Mouse (Mus musculus) spleen, postnatal 14 days (tissue): ENCODE data around the gene Mettl8.

Source experiments
- DNase-seq, 2 experiments: peaks; one replicate each; pipeline ENCODE4 v3.0.0; 2021 to 2022; ENCODE audit warnings: low spot score in 2 of 2

Mettl8 gene

DNA sequence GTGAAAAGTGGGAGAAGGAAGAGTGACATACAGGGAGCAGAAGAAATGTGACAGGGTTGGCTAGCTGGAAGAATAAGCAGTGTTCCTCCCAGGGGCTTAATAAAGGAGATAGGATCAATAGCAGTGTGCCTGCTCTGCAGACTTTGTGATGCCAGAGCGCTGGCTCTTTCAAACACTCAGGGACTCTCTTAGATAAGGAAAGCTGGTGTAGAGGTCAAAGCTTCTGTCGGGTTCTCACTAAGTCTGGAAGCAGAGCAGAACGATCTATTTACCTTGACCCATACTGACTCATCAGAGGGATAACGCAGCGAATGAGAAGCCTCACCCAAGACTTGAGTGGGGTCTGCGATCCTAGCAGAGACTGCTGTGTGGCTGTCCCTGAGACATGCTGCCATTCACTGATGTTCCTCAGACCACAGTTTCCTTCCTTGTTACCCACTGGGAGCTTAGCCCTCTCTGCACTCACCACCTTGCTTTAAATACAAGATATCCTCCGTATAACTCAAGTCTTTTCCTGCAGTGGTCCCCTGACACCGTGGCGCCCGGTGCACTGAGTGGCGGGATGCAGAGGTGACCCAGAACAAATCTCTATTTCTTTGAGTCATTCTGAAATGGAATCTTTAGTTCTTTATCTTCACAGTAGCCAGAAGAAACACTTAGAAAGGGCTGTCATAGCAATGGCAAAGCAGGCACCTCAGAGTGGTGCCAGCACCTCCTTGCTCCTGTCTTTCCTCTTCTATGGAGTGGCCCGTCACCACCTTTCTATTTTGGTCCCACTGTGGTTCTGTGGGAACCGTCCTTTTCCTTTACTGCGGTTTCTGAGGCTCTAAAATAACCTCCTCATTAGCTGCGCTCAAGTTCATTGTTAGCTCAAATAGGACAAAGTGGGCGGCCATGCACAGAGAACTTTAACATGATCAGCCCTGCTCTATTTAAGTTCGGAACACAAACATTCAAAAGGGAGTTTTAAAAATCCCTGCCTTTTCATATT, 65.9 kb downstream of the Mettl8 start:
- DNase-seq, result no peak

DNA sequence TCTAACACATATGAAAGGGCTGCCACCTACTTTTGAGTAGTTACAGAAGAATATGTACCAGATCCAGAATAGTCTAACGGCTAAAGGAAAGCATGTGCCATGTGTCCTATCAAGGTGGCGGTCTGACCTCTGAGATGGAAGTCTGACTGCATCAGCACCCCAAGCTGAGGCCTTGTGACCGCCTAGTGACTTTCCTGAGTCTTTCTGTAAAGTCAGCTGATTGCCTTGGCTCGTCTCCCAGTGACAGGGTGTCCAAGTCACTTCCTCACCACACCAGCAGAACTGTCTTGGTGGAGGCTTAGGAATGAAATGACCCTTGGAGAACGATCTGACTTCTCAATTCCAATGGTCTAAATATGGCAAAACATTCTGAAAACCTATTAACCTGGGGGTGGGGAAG, 77.1 kb downstream of the Mettl8 start:
- no peak for DNase-seq

DNA sequence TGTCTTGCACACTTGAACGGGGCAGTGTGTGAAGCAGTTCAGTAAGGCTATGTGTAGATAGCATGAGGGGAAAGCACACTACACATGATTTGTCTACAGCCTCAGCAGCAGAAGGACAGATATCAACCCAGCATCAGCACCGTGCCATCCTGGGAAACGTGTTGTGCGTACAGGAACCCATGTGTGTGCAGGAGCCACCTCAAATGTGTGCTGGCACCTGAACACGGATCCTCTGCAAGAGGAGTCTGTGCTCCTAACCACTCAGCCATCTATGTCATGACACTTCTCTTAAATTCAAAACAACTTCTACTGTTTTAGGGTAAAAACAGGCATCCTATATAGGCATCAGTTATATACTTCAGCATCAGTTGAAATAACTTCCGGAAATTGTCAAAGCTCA, 80.6 kb downstream of the Mettl8 start:
- DNase-seq, result no peak

DNA sequence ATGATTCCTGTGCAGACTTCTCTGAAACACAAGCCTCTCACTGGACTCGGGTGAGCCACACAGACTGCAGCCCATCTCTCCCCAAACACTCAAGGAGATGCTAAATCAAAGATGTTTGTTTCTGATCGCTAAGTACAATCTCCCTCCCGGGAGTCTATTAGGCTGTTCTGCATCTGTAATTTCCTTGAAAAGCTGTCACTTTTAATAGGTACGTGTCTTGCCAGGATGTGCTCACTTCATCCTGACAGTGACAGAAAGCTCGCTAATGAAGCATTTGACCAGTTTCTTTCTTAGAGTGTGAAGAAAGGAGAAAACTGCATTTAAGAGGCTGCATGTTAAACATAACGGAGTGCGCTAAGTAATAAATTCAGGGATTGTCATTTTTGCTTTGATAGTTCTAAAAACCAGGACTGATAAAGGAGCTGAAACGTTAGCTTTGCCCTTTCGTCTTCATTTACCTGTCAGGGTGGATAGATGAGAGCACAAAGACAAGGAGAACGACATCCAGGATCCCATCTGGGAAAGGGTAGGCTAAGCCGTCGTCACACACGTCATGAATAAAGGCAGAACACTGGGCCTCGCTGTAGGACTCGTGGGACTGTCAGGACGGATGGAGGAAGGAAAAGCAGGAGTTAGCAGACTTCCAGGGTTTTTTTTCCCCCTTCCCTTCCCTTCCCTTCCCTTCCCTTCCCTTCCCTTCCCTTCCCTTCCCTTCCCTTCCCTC, 82.4 kb downstream of the Mettl8 start:
- no peak for DNase-seq

DNA sequence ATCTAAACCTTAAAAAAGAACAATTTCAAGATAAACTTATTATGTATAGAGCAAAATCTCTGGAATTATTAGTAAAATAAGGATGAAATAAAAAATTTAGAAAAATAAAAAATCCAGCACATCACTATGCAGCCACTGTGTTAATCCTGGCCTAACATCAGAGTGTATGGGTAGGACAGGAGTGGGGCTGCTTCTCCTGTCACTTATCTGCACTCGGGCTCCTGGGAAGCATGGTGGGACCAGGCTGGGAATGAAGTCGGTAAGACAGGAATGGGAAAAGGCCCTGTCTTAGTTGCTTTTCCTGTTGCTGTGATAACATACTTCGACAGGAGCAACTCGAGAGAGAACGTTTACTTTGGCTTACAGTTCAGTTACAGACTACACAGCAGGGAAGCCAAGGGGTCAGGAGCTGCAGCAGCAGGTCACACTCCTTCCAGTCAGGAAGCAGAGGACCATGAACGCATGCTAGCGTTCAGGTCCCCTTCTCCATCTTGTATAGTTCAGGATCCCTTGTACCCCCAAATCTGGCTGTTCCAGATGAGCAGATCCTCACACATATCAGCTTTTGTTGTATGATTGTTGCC, 85.1 kb downstream of the Mettl8 start:
- no peak for DNase-seq

DNA sequence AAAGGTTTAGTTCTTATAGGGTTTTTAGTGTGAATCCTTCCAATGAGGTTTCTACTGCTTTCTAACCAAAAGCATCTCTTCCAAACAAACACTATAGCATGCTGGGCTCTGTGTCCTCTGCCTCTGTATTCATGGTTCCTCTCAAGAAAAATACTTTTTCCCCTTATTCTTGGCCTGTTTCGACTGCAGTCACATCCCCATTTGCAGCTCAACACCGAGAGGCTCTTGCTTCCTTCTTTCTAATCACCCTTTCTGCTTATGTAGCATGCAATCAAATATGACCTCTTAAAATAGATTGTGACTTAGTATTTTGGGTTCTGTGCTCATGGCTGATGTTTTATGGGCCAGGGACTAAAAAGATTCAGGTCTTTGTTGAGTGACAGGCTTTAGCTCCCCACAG, 87.1 kb downstream of the Mettl8 start:
- no peak for DNase-seq

DNA sequence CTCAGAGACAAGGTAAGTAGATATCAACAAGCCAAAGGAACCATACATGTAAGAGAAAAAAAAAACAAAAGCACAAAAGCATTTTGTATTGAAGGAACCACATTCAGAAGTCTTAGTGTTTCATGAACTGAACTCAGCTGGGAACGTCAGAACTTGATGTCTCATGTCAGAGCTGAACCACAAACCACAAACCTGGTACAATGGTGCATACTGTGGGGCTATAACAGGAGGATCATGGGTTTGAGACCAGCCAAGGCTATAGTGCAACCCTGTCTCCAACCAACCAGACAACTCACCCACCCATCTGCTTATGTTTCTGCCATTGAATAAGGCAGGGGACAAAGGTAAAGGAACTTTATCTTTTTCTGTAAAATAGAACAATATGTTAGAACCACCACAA, 88.2 kb downstream of the Mettl8 start:
- no peak for DNase-seq

DNA sequence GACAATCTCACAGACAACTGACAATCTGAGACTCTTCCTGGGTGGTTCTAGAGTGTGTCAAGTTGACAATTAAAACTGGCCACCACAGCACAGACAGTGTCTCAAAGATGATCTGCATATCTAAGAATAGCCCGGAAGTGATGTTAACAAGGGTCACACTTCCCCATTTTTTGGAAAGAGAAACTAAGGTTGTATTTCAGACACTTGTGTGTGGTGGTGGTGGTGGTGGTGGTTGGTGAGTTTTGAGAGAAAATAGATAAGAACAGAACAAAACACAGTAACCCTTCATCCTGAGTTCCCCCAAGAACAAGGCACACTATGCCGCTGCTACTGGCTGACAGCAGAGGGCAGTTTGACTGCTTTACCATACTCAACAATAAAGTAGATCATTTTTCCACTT, 90.6 kb downstream of the Mettl8 start:
- DNase-seq, result peak in 1 of 2 experiments; percentile 18

DNA sequence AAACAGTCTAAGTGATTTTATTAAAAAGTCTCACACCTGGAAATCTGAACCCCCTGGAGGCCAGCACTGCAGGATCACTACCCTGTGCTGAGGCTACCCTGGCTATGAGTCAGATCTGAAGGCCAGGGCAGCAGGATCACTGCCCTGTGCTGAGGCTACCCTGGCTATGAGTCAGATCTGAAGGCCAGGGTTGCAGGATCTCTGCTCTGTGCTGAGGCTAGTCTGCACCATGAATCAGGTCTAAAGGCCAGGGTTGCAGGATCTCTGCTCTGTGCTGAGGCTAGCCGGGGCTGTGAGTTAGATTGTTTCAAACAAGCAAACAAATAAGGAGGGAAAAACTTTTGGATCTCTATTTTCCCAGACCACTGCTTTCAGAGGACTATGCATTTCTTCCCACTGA, 92.5 kb downstream of the Mettl8 start:
- DNase-seq, result no peak

DNA sequence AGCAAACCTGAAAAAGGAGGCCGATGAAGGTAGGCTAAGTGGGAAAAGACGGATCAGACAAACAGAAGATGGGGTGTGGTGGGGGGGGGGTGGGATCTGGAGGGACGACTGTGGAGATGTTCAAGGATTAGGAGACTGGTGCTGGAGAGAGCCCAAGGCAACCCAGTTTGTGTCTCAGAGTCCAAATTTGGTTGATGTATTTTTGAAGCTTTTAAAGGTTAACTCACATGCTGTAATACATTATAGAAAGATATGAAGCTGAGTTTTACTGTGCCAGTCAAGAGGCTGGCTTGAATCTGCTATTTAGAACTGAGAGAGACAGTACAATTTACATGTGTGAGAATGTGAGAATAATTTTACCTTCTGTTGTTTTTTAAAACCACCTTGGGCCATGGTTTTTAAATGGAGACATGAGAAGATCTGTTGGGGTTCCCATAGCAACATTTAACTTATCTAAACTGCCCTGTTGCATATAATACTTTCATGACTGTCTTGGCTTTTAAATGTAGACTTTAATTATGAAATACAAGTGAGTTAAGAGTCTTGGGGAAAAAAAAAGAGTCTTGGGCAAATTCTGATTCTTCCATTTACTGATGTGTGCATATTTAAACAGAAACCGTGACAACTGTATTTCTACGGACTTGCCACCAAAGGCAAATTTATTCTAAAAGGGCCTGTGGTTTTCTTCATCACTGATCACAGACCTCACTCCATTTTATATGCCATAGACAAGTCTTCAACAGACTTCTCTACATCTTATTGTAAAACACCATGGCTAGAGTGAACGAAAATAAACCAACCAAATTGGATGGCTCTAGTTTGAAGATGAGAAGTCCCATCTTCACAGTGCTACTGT, 94.1 kb downstream of the Mettl8 start:
- DNase-seq, result no peak

DNA sequence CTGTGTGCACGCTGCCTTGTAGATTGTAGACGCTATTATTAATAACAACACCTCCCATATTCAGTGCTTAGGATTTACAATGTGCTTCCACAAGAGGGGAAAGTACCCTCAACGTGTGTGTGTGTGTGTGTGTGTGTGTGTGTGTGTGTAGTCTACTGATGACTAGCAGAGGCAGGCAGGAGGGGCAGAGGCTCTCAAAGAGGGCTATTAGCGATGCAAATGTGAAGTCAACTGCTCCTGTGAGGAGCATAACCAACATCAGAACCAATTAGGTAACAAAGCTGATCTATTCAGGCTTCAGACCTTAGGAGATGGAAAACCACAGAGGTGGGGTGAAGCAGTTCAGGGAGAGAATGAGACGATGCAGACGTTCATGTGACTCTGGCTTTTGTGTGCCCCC, 95.3 kb downstream of the Mettl8 start:
- DNase-seq, result no peak

DNA sequence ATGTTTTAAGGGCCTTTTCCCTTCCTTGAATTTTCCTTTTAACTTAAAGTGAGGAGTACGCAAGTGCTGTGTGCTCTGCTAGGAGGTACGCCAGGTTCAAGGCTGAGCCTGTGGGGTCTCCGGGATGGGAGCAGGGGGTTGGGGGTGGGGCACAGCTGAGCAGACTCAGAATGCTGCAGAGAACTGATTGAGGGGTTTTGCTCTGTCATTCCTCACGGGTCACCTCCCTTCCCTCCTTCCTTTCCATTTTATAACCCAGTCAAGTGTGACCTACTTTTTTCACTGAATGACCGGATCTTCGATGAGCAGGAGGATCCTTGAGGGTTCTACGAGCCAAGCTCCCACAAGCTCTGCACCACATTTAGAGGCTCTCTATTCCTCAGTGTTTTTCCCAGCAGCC, 96.0 kb downstream of the Mettl8 start:
- DNase-seq, result no peak

DNA sequence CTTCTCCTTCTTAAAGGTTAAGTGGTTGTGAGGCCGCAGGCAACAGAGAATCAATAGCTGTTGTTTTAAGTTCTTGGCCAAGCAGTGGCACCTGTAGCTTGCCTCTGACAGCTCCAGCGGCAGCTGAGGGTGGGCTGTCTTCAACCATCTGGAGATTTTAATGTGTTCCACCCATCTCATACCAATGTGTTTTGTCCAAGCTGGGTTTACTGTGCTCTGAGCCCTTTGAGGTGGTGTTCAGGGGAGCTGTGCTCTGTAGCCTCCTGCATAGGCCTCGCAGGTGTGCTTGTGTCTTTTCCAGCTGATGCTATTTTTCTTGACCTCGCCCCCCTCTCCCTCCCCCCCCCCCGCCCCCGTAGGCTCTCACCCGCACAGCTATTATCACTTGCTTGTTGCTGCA, 96.8 kb downstream of the Mettl8 start:
- no peak for DNase-seq

DNA sequence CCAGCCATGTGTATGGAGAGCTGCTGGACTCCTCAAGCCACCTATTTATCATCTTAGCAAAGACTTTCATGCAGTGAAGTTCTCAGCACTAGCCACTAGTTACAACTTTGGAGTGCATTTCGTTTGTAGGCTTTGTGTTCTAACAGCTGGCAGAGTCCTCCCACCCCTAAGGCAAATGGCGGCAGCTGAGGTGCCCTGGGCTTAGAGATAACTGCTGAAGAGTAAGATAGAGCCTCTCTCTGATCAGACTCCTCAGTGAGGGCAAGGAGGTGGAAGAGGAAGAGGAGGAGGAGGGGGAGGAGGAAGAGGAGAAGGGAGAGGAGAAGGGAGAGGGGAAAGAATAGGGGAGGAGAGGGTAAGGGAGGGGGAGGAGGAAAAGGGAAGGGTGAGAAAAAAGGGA, 101.8 kb downstream of the Mettl8 start:
- DNase-seq, result no peak

DNA sequence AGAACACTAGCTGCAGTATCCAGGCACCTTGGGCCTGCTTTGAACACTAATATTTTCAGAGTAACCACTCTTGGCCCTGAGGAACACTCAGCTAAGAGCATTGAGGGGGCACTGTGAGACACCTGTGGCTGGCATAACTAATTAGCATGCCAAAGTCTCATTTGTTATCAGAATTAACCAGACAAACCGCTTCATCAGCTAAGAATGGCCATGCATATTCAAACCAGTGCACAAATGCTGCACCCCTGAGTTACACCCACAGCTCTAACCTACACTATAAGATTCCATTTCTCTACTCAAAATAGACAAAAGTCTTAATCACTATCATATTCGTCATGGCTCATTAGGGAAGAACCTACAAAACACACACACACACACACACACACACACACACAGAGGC, 103.4 kb downstream of the Mettl8 start:
- DNase-seq, result no peak

DNA sequence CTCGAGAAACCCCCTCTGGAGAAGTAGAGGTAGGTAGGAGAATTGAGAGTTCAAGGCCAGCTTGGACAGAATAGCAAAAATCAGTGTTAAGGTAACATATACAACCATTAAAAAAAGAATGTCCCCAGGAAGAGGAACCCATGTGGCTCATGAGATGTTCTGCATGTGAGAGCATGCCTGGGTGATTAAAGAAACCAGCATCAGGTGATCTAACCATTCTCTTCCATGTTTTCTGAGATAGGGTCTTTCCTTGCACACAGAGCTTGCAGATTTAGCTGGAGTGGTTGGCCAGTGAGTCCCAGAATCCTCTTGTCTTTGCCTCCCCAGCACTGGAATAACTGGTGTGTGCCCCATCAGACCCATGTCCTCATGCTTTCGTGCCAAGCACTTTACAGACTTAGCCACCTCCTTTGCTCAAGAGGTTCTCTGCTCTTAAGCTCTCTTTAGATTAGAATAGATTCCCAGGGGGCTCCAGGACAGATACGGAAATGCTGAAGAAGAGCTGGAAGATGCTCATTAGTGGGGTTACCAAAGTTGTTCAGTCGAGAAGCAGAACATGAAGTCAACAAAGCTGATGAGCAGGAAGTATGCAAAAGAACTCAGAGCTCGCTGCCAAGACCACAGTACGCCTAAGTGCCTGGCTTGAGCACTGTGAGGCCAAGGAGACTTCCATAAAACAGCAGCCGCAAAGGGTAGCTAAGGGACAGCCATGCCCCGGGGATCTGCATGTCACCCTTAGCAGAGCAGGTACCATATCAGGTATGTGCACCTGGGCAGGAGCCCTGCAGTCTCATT, 110.7 kb downstream of the Mettl8 start:
- no peak for DNase-seq

DNA sequence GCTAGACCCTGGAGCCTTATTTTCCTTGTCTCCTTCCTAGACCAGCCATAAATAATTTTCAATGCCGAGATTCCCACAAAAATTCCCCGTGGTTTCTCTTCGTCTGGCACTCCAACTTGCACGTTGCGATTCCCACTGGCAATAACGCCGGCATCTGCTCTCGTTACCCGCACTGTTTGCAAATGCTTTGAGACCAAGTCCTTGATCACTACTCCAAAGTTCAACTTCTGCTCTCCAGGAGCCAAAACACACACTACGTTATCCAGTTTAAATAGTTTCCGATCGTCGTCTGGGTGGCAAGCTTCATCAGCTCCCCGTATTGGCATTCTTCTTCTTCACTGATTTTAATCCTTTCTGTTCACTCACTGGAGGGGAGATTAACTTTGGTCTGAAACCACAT, 114.6 kb downstream of the Mettl8 start:
- DNase-seq, result no peak

DNA sequence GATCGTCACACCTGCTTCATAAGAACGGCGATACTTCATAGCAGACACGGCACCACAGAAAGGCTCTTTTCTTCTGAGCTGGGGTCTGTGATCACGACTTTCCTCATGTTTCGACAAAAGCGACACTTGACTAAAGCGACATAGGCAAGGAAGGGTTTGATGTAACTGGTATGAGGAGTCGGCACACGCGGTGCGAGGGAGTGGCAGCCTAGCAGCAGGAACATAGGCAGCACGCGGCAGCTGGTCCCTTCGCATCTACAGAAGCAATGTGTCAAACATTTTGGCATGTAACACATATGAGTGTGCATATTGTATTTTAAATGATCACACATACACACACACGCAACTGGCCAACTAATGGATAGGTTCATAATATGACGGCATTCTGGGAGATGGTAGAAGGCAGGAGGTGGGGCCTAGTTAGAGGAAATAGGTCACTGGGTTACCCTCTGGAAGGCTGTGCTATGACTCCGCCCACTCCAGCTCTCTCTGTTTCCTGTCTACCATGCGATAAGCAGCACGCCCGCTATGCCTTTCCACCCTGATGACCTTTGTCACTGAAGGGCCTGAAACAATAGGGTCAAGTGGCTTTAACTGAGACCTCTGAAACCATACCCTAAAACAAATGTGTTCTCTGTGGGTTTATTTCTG, 116.4 kb downstream of the Mettl8 start:
- no peak for DNase-seq

DNA sequence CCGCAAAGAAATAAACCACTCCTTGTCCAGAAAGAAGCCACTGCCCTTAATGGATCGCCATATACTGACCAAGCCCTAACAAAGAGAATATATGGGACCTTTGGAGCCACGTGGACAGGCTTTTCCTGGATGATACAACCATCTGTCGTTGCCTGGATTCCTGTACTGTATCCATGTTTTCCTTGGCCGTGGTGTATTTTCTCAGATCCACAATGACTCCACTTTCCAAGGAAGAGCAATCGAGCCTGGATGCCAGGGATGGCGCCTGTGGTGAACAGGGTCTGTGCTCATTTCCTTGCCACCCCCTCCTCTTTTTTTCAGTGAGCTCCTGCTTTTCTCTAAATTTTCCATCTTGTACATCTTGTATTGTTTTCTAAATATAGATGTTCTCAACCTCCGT, 120.6 kb downstream of the Mettl8 start:
- DNase-seq, result no peak

DNA sequence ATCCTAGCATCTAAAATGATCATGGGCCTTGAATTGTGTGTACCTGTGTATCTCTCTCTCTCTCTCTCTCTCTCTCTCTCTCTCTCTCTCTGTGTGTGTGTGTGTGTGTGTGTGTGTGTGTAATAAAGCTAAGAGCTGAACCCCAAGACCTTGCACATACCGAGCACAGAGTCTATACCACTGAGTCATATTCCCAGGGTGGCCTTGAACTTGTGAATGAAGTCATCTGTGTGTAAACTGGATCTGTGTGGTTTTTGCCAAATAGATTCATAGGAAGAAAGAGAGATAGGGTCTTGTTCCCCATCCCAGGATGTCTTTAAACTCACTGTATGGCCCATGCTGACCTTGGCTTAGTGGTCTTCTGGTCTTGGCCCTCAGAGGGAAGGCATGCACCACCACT, 121.9 kb downstream of the Mettl8 start:
- DNase-seq, result no peak
